In genomic region chr13:23466911-23467310, GRCm38 (mm10) we compare ENCODE assay signal across 9 mouse cellular contexts. TPM values are rescaled to one million over a fixed set of nuclear protein-coding genes. Genes with fewer than 3 reads are reported as not detected.
DNase-seq lines count a peak whose midpoint lies in the region; ATAC-seq and TF ChIP-seq lines count a peak whose summit lies in the region.
"Had no signal": no experiment of that assay in that cellular context is flagged by ENCODE, and none has a peak within 500 bp of the region (broad histone marks: within the 10 kb centered on the region; RNA-seq: fewer than 3 reads in every experiment).

No protein-coding gene starts in this region.

- H3K27ac ChIP-seq in limb, embryonic 13.5 days: no peak overlapping the region
- H3K27ac ChIP-seq in midbrain, postnatal 0 days (ENCODE audit: low read depth, low read length): no peak overlapping the region

- H3K4me3 ChIP-seq in limb, embryonic 13.5 days: no peak overlapping the region
- H3K4me3 ChIP-seq in midbrain, postnatal 0 days (ENCODE audit: low read depth, low read length): no peak overlapping the region

- H3K4me2 ChIP-seq in limb, embryonic 13.5 days (replicated peaks): no peak overlapping the region
- no peak overlapping the region for H3K4me2 ChIP-seq in midbrain, postnatal 0 days (ENCODE audit: low read depth, low read length, poor library complexity, severe bottlenecking)

- TF ChIP-seq CTCF in midbrain, postnatal 0 days (IDR thresholded peaks at IDR 0.05): no peak

- DNase-seq in 416B (ENCODE audit: low read depth): peak; percentile 95
- DNase-seq in NIH3T3 (ENCODE audit: low read depth): peak; percentile 82
- DNase-seq in heart, adult 9 months (ENCODE audit: low spot score in 2 of 2): peak; percentile 44 to 79
- DNase-seq in kidney, adult 8-10 months: peak; percentile 58 to 81
- DNase-seq in midbrain, postnatal 0 days (ENCODE audit: low spot score): peak; percentile 62
- peak; percentile 60 for DNase-seq in testis, postnatal 14 days (ENCODE audit: low spot score)

- H3K4me1 ChIP-seq in limb, embryonic 13.5 days: peaks cover 19% of the 10 kb centered on the region
- peaks cover 3% of the 10 kb centered on the region; the same call in 1 of the 2 replicates for H3K4me1 ChIP-seq in midbrain, postnatal 0 days (ENCODE audit: insufficient read depth, low read length)

- H3K9ac ChIP-seq in limb, embryonic 13.5 days: no peak overlapping the region
- H3K9ac ChIP-seq in midbrain, postnatal 0 days (replicated peaks; ENCODE audit: low read length, poor library complexity, severe bottlenecking): no peak overlapping the region

- no peaks in the 10 kb centered on the region for H3K36me3 ChIP-seq in limb, embryonic 13.5 days
- H3K36me3 ChIP-seq in midbrain, postnatal 0 days (ENCODE audit: insufficient read depth, low read length): no peaks in the 10 kb centered on the region

- H3K9me3 ChIP-seq in limb, embryonic 13.5 days: no peaks in the 10 kb centered on the region
- H3K9me3 ChIP-seq in midbrain, postnatal 0 days (ENCODE audit: low read length): no peaks in the 10 kb centered on the region

- H3K27me3 ChIP-seq in limb, embryonic 13.5 days: no peaks in the 10 kb centered on the region; the same call in 1 of the 2 replicates
- H3K27me3 ChIP-seq in midbrain, postnatal 0 days (ENCODE audit: insufficient read depth, low read length): no peaks in the 10 kb centered on the region

- peak; percentile 51 for ATAC-seq in common myeloid progenitor, adult 5-6 weeks (replicated peaks; ENCODE audit: low read depth, poor library complexity, severe bottlenecking)
- ATAC-seq in limb, embryonic 13.5 days (ENCODE audit: low FRiP score, low read depth): peak; percentile 48
- peak; percentile 55 for ATAC-seq in midbrain, postnatal 0 days (ENCODE audit: low FRiP score)

- 2% methylated on average over 9 of the region's 9 CpGs for WGBS in limb, embryonic 13.5 days
- 2% methylated on average over 9 of the region's 9 CpGs for WGBS in midbrain, postnatal 0 days

RNA-seq across cellular contexts. Expression of gene Btn1a1, which starts 1.2 kb away (rescaled TPM):
- total RNA-seq in common myeloid progenitor, adult 5-6 weeks (2017): not detected in 2 replicates
- 0.19 and 0.45 TPM in 2 replicates for polyA plus RNA-seq in limb, embryonic 13.5 days (2015; fragmentation: Nextera tagmentation; extraction: Ambion mirVana)
- total RNA-seq in midbrain, postnatal 0 days (2014; rRNA removed): 0.05 TPM in 1 of 2 replicates, not detected in the other
- polyA plus RNA-seq in midbrain, postnatal 0 days (2015; fragmentation: Nextera tagmentation; extraction: Ambion mirVana): 0.04 and 0.07 TPM in 2 replicates

RNA-seq across cellular contexts. Expression of gene Btn2a2, which starts 21.7 kb away (rescaled TPM):
- total RNA-seq in common myeloid progenitor, adult 5-6 weeks (2017): not detected in 2 replicates
- polyA plus RNA-seq in limb, embryonic 13.5 days (2015; fragmentation: Nextera tagmentation; extraction: Ambion mirVana): 1.4 and 1.5 TPM in 2 replicates
- 0.16 TPM in 1 of 2 replicates, not detected in the other for total RNA-seq in midbrain, postnatal 0 days (2014; rRNA removed)
- not detected in 2 replicates for polyA plus RNA-seq in midbrain, postnatal 0 days (2015; fragmentation: Nextera tagmentation; extraction: Ambion mirVana)
- polyA plus RNA-seq: spleen, adult 2 months had no signal

RNA-seq across cellular contexts. Expression of gene Abt1, which starts 43.2 kb away (rescaled TPM):
- total RNA-seq in common myeloid progenitor, adult 5-6 weeks (2017): 14.7 and 15.6 TPM in 2 replicates
- 13.4 and 14.8 TPM in 2 replicates for polyA plus RNA-seq in limb, embryonic 13.5 days (2015; fragmentation: Nextera tagmentation; extraction: Ambion mirVana)
- total RNA-seq in midbrain, postnatal 0 days (2014; rRNA removed): 4.9 and 7.3 TPM in 2 replicates
- 5.2 and 6.0 TPM in 2 replicates for polyA plus RNA-seq in midbrain, postnatal 0 days (2015; fragmentation: Nextera tagmentation; extraction: Ambion mirVana)
